Mouse (Mus musculus) limb, embryonic 14.5 days (tissue): ENCODE measurements around the gene Cldn14. TPM values are rescaled to one million over a fixed set of nuclear protein-coding genes. Genes with fewer than 3 reads are reported as not detected.
A peak's percentile ranks its signal among the peaks of the same experiment; 100 is the strongest.

Source experiments
- ATAC-seq: fragments of 200-750 bp; cut with Nextera tagmentation; 2 replicates; pipeline ENCODE4 v1.8.0; 2017; ENCODE audit warnings: low read depth, moderate number of reproducible peaks, moderate TSS enrichment; ENCODE audit not compliant: low FRiP score
- DNase-seq: peaks from one replicate; pipeline ENCODE4 v3.0.0-alpha.2; 2015; ENCODE audit warnings: low spot score
- H3K27ac ChIP-seq: fragments of 300-500 bp; sonication (generic); replicated peaks from 2 replicates; pipeline ENCODE4 v1.5.1; 2014; ENCODE audit warnings: low read depth, mild to moderate bottlenecking, low read length, moderate library complexity, mixed read lengths
- H3K27me3 ChIP-seq: fragments of 300-500 bp; sonication (generic); 2 replicates; pipeline ENCODE4 v1.6.1; 2014; ENCODE audit warnings: low read length, mixed read lengths; ENCODE audit not compliant: control insufficient read depth, insufficient read depth
- H3K36me3 ChIP-seq: fragments of 300-500 bp; sonication (generic); 2 replicates; pipeline ENCODE4 v1.6.1; 2014; ENCODE audit warnings: mild to moderate bottlenecking, low read length, moderate library complexity, mixed read lengths; ENCODE audit not compliant: control insufficient read depth, insufficient read depth
- H3K4me1 ChIP-seq: fragments of 300-500 bp; sonication (generic); 2 replicates; pipeline ENCODE4 v1.6.1; 2014; ENCODE audit warnings: antibody characterized with exemption, low read length, mixed read lengths; ENCODE audit not compliant: control insufficient read depth, insufficient read depth
- H3K4me2 ChIP-seq: fragments of 300-500 bp; sonication (generic); replicated peaks from 2 replicates; pipeline ENCODE4 v1.6.1; 2014; ENCODE audit warnings: low read depth, mild to moderate bottlenecking, low read length, moderate library complexity; ENCODE audit not compliant: severe bottlenecking
- H3K4me3 ChIP-seq: fragments of 300-500 bp; sonication (generic); replicated peaks from 2 replicates; pipeline ENCODE4 v1.5.1; 2014; ENCODE audit warnings: low read length
- H3K9ac ChIP-seq: fragments of 300-500 bp; sonication (generic); 2 replicates; pipeline ENCODE4 v1.6.1; 2014; ENCODE audit warnings: mild to moderate bottlenecking, low read depth, low read length, moderate library complexity; ENCODE audit not compliant: severe bottlenecking
- H3K9me3 ChIP-seq: fragments of 300-500 bp; sonication (generic); 2 replicates; pipeline ENCODE4 v1.6.1; 2016; ENCODE audit warnings: low read length; ENCODE audit not compliant: control insufficient read depth
- POLR2A ChIP-seq: fragments of 200-500 bp; IDR thresholded peaks from 2 replicates; pipeline ENCODE4 v1.8.0; 2012; ENCODE audit warnings: inconsistent platforms, mild to moderate bottlenecking, moderate library complexity, borderline replicate concordance; ENCODE audit not compliant: insufficient read depth, insufficient read length; ENCODE audit errors: extremely low read depth
- WGBS: fragments of 180-500 bp; shearing (Covaris S2); extraction: QIAGEN DNeasy Blood & Tissue Kit; methylation state at CpG from one replicate; pipeline ENCODE4 v1.1.7; 2014; 5-methylcytosine and 5-hydroxymethylcytosine counted together
- polyA plus RNA-seq, 2 experiments: library from polyadenylated mRNA; depleted of rRNA in 1 of 2; stranded (reverse) in 1 of 2; unstranded in 1 of 2; fragments of >200 nt; fragmentation: Nextera tagmentation in 1 of 2; extraction: Ambion mirVana in 1 of 2; gene quantifications; 2 replicates each; pipeline versions ENCODE4 v1.2.1 to v1.2.3; 2012 to 2014

Cldn14 gene
- polyA plus RNA-seq, 2 experiments = not detected

GRCm38 (mm10) chr16:94043797-94044196 is 35.2 kb upstream of the Cldn14 start:
- ATAC-seq (no peak), DNase-seq (no peak)
- no peak for TF ChIP-seq POLR2A
- Histone ChIP-seq H3K27me3 (peaks cover 13% of the 10 kb centered on the region; the same call in 1 of the 2 replicates), H3K27ac (no peak overlapping the region), H3K4me1 (0 out of 2 replicates have a peak, but pooled peaks cover 5% of the 10 kb centered on the region), H3K4me3 (no peak overlapping the region), H3K36me3 (no peaks in the 10 kb centered on the region), H3K9ac (no peak overlapping the region), H3K9me3 (no peaks in the 10 kb centered on the region), H3K4me2 (no peak overlapping the region)
- 86% methylated on average over 1 of the region's 1 CpGs for WGBS

- H3K36me3 ChIP-seq = no peaks in the 10 kb centered on the region
- no peak overlapping the region for H3K9ac ChIP-seq
- peak overlapping the region; percentile 14; the same call in 1 of the 2 replicates for H3K4me2 ChIP-seq
- H3K4me3 ChIP-seq = no peak overlapping the region
- DNase-seq (no peak), ATAC-seq (peak; percentile 65; the same call in 1 of the 2 replicates)
- H3K27me3 ChIP-seq = peaks cover 13% of the 10 kb centered on the region; the same call in 1 of the 2 replicates
- no peak for TF ChIP-seq POLR2A
- no peaks in the 10 kb centered on the region for H3K9me3 ChIP-seq
- H3K27ac ChIP-seq = no peak overlapping the region
- 36% methylated on average over 18 of the region's 18 CpGs for WGBS
- 0 out of 2 replicates have a peak, but pooled peaks cover 5% of the 10 kb centered on the region for H3K4me1 ChIP-seq
These were observed 32.6 kb upstream of the Cldn14 start for GRCm38 (mm10) chr16:94041065-94041712.

GRCm38 (mm10) chr16:94040485-94040884 is 31.8 kb upstream of the Cldn14 start:
- H3K27me3 ChIP-seq = peaks cover 13% of the 10 kb centered on the region; the same call in 1 of the 2 replicates
- WGBS = 27% methylated on average over 16 of the region's 16 CpGs
- no peak overlapping the region for H3K4me3 ChIP-seq
- DNase-seq (no peak), ATAC-seq (no peak)
- no peak for TF ChIP-seq POLR2A
- no peak overlapping the region; the same call in 1 of the 2 replicates for H3K4me2 ChIP-seq
- no peaks in the 10 kb centered on the region for H3K9me3 ChIP-seq
- H3K9ac ChIP-seq = no peak overlapping the region
- H3K36me3 ChIP-seq = no peaks in the 10 kb centered on the region
- H3K27ac ChIP-seq = no peak overlapping the region
- H3K4me1 ChIP-seq = 0 out of 2 replicates have a peak, but pooled peaks cover 5% of the 10 kb centered on the region

GRCm38 (mm10) chr16:94038986-94039341 is 30.3 kb upstream of the Cldn14 start:
- Histone ChIP-seq H3K4me3 (no peak overlapping the region), H3K4me1 (peaks cover 14% of the 10 kb centered on the region), H3K4me2 (no peak overlapping the region), H3K36me3 (no peaks in the 10 kb centered on the region), H3K9me3 (no peaks in the 10 kb centered on the region), H3K27ac (no peak overlapping the region), H3K9ac (no peak overlapping the region), H3K27me3 (peaks cover 13% of the 10 kb centered on the region; the same call in 1 of the 2 replicates)
- ATAC-seq (no peak), DNase-seq (no peak)
- TF ChIP-seq POLR2A = no peak
- 89% methylated on average over 9 of the region's 9 CpGs for WGBS

GRCm38 (mm10) chr16:94038272-94038985 is 29.8 kb upstream of the Cldn14 start:
- TF ChIP-seq POLR2A = no peak
- no peak overlapping the region for H3K9ac ChIP-seq
- peaks cover 13% of the 10 kb centered on the region; the same call in 1 of the 2 replicates for H3K27me3 ChIP-seq
- DNase-seq (peak; percentile 32), ATAC-seq (no peak; the same call in 1 of the 2 replicates)
- 64% methylated on average over 12 of the region's 12 CpGs for WGBS
- H3K4me2 ChIP-seq = no peak overlapping the region
- no peaks in the 10 kb centered on the region for H3K36me3 ChIP-seq
- H3K9me3 ChIP-seq = no peaks in the 10 kb centered on the region
- H3K4me3 ChIP-seq = no peak overlapping the region
- H3K27ac ChIP-seq = no peak overlapping the region
- H3K4me1 ChIP-seq = peaks cover 17% of the 10 kb centered on the region
